Mouse (Mus musculus): ENCODE results near the gene Pdk2. TPM values are rescaled to one million over a fixed set of nuclear protein-coding genes. Genes with fewer than 3 reads are reported as not detected.
A peak's percentile ranks its signal among the peaks of the same experiment; 100 is the strongest.

The Pdk2 gene
- polyA plus RNA-seq, 1 experiment from 2014 or later, result 46.5 TPM

DNA sequence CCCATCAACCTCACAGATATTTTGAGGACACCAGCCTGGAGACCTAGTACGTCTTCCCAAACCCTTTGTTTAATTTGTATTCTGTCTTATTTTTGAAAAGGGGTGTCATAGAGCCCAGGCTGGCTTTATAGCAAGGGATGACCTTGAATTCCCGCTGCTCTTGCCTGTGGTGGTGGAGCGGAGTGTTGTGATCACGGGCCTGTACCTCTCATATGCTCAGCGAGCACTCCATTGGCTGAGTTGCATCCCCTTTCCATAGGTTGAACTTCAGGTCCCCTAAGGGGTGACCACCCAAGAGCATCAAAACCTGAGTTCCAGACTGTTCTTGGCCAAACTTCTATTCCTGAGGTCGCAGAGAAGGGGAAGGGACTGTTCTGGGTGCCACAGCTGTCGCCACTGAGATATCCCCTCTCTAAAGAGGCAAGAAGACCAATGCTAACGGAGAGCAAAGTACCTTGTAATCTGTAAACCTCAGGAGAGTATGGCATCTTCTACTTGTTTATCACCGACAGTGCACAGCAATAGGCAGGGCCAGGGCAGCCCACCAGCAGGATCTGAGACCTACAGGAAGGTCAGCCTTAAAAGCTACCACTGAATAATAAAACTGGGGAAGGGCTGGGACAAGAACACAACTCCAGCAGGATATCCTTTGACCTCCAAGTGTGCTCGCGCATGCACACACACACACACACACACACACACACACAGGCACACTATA is 61.5 kb downstream of the Pdk2 start:
- H3K4me3 ChIP-seq (ENCODE audit: low read length), result peak overlapping the region; percentile 11; the same call in 1 of the 2 replicates
- peak; percentile 17; the same call in 1 of the 2 replicates for ATAC-seq (ENCODE audit: low FRiP score, low TSS enrichment)
- H3K9ac ChIP-seq (ENCODE audit: low read depth, low read length), result no peak overlapping the region; the same call in 1 of the 2 replicates

DNA sequence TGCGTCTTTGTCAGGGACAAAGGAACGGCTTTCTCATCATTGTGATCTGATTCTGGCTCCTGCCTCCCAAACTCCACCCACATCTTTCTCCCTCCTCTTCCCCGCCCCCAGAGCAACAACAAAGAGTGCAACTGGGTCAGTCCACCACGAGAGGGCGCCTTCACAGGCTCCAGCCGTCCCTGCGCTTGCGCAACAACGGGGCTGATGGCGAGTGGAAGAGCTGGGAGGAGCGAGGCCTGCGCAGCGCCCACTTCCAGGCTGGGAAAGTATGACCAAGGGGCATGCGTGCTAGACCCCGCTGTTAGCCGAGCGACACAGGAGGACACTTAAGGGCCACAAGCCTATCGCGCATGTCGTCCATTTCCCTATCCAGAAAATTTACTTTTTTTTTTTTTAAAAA is 62.2 kb downstream of the Pdk2 start:
- no peak overlapping the region for H3K27ac ChIP-seq (ENCODE audit: low read depth, low read length)
- H3K36me3 ChIP-seq (ENCODE audit: control insufficient read depth, insufficient read depth, low read length), result no peaks in the 10 kb centered on the region
- H3K27me3 ChIP-seq (ENCODE audit: control insufficient read depth, insufficient read depth, low read length), result no peaks in the 10 kb centered on the region
- H3K9ac ChIP-seq (ENCODE audit: low read depth, low read length), result no peak overlapping the region; the same call in 1 of the 2 replicates
- peak; percentile 97 for ATAC-seq (ENCODE audit: low FRiP score, low TSS enrichment)
- H3K4me3 ChIP-seq (ENCODE audit: low read length), result peak overlapping the region; percentile 11; the same call in 1 of the 2 replicates
- H3K9me3 ChIP-seq (ENCODE audit: control insufficient read depth, low read length), result no peaks in the 10 kb centered on the region
- H3K4me1 ChIP-seq (ENCODE audit: control insufficient read depth, insufficient read depth, low read length), result peaks cover 5% of the 10 kb centered on the region; the same call in 1 of the 2 replicates
- under 1% methylated on average over 20 of the region's 20 CpGs for WGBS
- H3K4me2 ChIP-seq (replicated peaks; ENCODE audit: low read depth, low read length), result peak overlapping the region; percentile 39

More for the DNA sequence above, 61.5 kb downstream of the Pdk2 start:
- Histone ChIP-seq H3K36me3 (ENCODE audit: control insufficient read depth, insufficient read depth, low read length) (no peaks in the 10 kb centered on the region), H3K27me3 (ENCODE audit: control insufficient read depth, insufficient read depth, low read length) (no peaks in the 10 kb centered on the region), H3K4me1 (ENCODE audit: control insufficient read depth, insufficient read depth, low read length) (peaks cover 5% of the 10 kb centered on the region; the same call in 1 of the 2 replicates), H3K4me2 (replicated peaks; ENCODE audit: low read depth, low read length) (peak overlapping the region; percentile 39), H3K9me3 (ENCODE audit: control insufficient read depth, low read length) (no peaks in the 10 kb centered on the region), H3K27ac (ENCODE audit: low read depth, low read length) (no peak overlapping the region)
- 81% methylated on average over 11 of the region's 11 CpGs for whole genome bisulfite sequencing

GRCm38 (mm10) chr11:94978178-94978915 is 62.8 kb downstream of the Pdk2 start:
- no peak overlapping the region for H3K9ac ChIP-seq (ENCODE audit: low read depth, low read length)
- no peak overlapping the region for H3K27ac ChIP-seq (ENCODE audit: low read depth, low read length)
- H3K27me3 ChIP-seq (ENCODE audit: control insufficient read depth, insufficient read depth, low read length), result no peaks in the 10 kb centered on the region
- peaks cover 5% of the 10 kb centered on the region; the same call in 1 of the 2 replicates for H3K4me1 ChIP-seq (ENCODE audit: control insufficient read depth, insufficient read depth, low read length)
- H3K36me3 ChIP-seq (ENCODE audit: control insufficient read depth, insufficient read depth, low read length), result no peaks in the 10 kb centered on the region
- peak overlapping the region; percentile 39 for H3K4me2 ChIP-seq (replicated peaks; ENCODE audit: low read depth, low read length)
- peak; percentile 33; the same call in 1 of the 2 replicates for ATAC-seq (ENCODE audit: low FRiP score, low TSS enrichment)
- H3K9me3 ChIP-seq (ENCODE audit: control insufficient read depth, low read length), result no peaks in the 10 kb centered on the region
- WGBS, result 51% methylated on average over 9 of the region's 9 CpGs
- H3K4me3 ChIP-seq (ENCODE audit: low read length), result peak overlapping the region; percentile 11; the same call in 1 of the 2 replicates

Other genes with a start within 250 kb of the Pdk2 start
- gene Col1a1, start 105.1 kb downstream of the Pdk2 start, polyA plus RNA-seq (2014; fragmentation: Nextera tagmentation; extraction: Ambion mirVana), result 248 and 380 TPM in 2 replicates
- not detected in 2 replicates for gene Hils1, start 73.8 kb downstream of the Pdk2 start, polyA plus RNA-seq (2014; fragmentation: Nextera tagmentation; extraction: Ambion mirVana)
- 0.24 TPM in 1 of 2 replicates, not detected in the other for gene Sgca, start 65.0 kb downstream of the Pdk2 start, polyA plus RNA-seq (2014; fragmentation: Nextera tagmentation; extraction: Ambion mirVana)
- gene Ppp1r9b, start 50.3 kb downstream of the Pdk2 start, polyA plus RNA-seq (2014; fragmentation: Nextera tagmentation; extraction: Ambion mirVana), result 12.0 and 14.6 TPM in 2 replicates
- gene Samd14, start 31.5 kb downstream of the Pdk2 start, polyA plus RNA-seq (2014; fragmentation: Nextera tagmentation; extraction: Ambion mirVana), result 14.7 and 18.3 TPM in 2 replicates
- gene Itga3, start 35.4 kb upstream of the Pdk2 start, polyA plus RNA-seq (2014; fragmentation: Nextera tagmentation; extraction: Ambion mirVana), result 13.9 and 20.9 TPM in 2 replicates
- gene Dlx3, start 78.8 kb upstream of the Pdk2 start, polyA plus RNA-seq (2014; fragmentation: Nextera tagmentation; extraction: Ambion mirVana), result 0.71 and 1.2 TPM in 2 replicates
- not detected in 2 replicates for gene Dlx4, start 104.9 kb upstream of the Pdk2 start, polyA plus RNA-seq (2014; fragmentation: Nextera tagmentation; extraction: Ambion mirVana)
- 0.20 TPM in 1 of 2 replicates, not detected in the other for gene Tac4, start 220.2 kb upstream of the Pdk2 start, polyA plus RNA-seq (2014; fragmentation: Nextera tagmentation; extraction: Ambion mirVana)